Mouse (Mus musculus) myocyte (in vitro differentiated cells): ENCODE results near the gene Ihh.

Experiments
- POLR2A ChIP-seq: IDR thresholded peaks from one replicate; pipeline ENCODE4 v1.6.1; 2011; ENCODE audit warnings: low read depth, mild to moderate bottlenecking, control low read depth, moderate library complexity; ENCODE audit not compliant: insufficient read length
- POLR2AphosphoS2 ChIP-seq: IDR thresholded peaks from one replicate; pipeline ENCODE4 v1.6.1; 2011; ENCODE audit warnings: low read depth, control low read depth; ENCODE audit not compliant: insufficient read length
- REST ChIP-seq: IDR thresholded peaks from one replicate; pipeline ENCODE4 v1.6.1; 2011; ENCODE audit warnings: mild to moderate bottlenecking, control low read depth, moderate library complexity; ENCODE audit not compliant: insufficient read depth, insufficient read length

- TF ChIP-seq POLR2AphosphoS2, result no peak
- TF ChIP-seq POLR2A, result no peak
- no peak for TF ChIP-seq REST
Observed at GRCm38 (mm10) chr1:74973590-74973989, 22.1 kb upstream of the Ihh start.
